Mouse (Mus musculus) embryonic facial prominence, embryonic 10.5 days (tissue): Measurements from ENCODE around the gene Simc1. TPM values are rescaled to one million over a fixed set of nuclear protein-coding genes. Genes with fewer than 3 reads are reported as not detected.
"Not testable (repeated sequence)": the region's sequence is repeated elsewhere in the genome, so short reads cannot be mapped to it uniquely, and the experiment has no call there.

ENCODE experiments used
- DNase-seq: peaks from one replicate; pipeline ENCODE4 v3.0.0-alpha.2; 2017; ENCODE audit warnings: low spot score
- H3K27ac ChIP-seq: fragments of 300-500 bp; sonication (generic); replicated peaks from 2 replicates; pipeline ENCODE4 v1.5.1; 2016; ENCODE audit warnings: mild to moderate bottlenecking
- H3K27me3 ChIP-seq: fragments of 300-500 bp; sonication (generic); replicated peaks from 2 replicates; pipeline ENCODE4 v1.6.1; 2016; ENCODE audit warnings: low read depth, mild to moderate bottlenecking; ENCODE audit not compliant: poor library complexity, severe bottlenecking
- H3K36me3 ChIP-seq: fragments of 300-500 bp; sonication (generic); replicated peaks from 2 replicates; pipeline ENCODE4 v1.6.1; 2016; ENCODE audit warnings: mild to moderate bottlenecking, moderate library complexity
- H3K4me1 ChIP-seq: fragments of 300-500 bp; sonication (generic); 2 replicates; pipeline ENCODE4 v1.6.1; 2016
- H3K4me3 ChIP-seq: fragments of 300-500 bp; sonication (generic); 2 replicates; pipeline ENCODE4 v1.5.1; 2016; ENCODE audit warnings: mild to moderate bottlenecking, moderate library complexity
- H3K9me3 ChIP-seq: fragments of 300-500 bp; sonication (generic); 2 replicates; pipeline ENCODE4 v1.6.1; 2016; ENCODE audit warnings: mild to moderate bottlenecking
- WGBS: fragments of 180-500 bp; shearing (Covaris S2); methylation state at CpG from one replicate; pipeline ENCODE4 v1.1.7; 2016; 5-methylcytosine and 5-hydroxymethylcytosine counted together
- polyA plus RNA-seq: library from polyadenylated mRNA; unstranded; fragments of >200 nt; fragmentation: Nextera tagmentation; extraction: Ambion mirVana; gene quantifications from 2 replicates; pipeline ENCODE4 v1.2.1, GENCODE M21; 2016

Simc1 gene
- polyA plus RNA-seq, 1 experiment from 2014 or later, result 20.4 TPM

DNA sequence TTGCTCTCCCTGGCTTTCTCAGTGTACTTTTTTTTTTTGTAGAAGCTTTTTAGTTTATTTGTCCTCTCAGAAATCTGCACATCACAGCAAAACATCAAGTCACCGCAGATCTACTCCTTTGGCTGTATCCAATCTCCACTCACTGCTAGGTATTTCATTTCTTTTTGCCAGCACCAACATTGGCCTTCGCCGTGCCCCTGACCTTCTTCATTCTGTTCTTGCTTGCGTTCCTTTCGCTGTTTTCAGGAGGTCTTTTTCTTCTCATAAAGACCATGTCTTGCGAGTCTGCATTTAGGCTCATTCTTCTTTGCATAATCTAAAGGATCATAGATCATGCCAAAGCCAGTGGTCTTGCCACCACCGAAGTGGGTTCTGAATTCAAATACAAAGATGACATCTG, 4.0 kb upstream of the Simc1 start:
- not testable (repeated sequence) for H3K27ac ChIP-seq, H3K4me3 ChIP-seq, H3K36me3 ChIP-seq, H3K27me3 ChIP-seq, DNase-seq, H3K9me3 ChIP-seq
- WGBS, result 93% methylated on average over 7 of the region's 7 CpGs
- peaks cover 32% of the 10 kb centered on the region for H3K4me1 ChIP-seq

DNA sequence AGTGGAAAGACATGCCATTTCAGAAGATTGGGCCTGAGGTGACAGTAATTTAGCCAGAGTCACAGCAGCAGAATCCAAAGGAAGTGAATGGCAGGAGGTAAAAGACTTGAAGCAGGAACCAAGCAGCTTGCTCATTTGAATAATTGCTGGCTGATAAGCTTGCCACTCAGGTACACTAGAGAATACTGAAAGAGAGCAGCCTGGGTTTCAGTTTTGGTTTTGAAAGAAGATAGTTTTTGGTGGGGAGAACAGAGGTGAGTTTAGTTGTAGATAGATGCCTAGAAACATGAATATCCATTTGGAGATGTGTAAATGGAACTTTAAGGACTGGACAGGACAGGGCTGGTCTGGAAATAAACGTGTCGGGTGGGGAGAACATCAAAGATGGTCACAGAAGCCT, 2.2 kb upstream of the Simc1 start:
- Histone ChIP-seq H3K9me3 (no peaks in the 10 kb centered on the region), H3K4me3 (no peak overlapping the region), H3K27ac (no peak overlapping the region), H3K4me1 (peaks cover 29% of the 10 kb centered on the region), H3K27me3 (peaks cover 10% of the 10 kb centered on the region; the same call in 1 of the 2 replicates), H3K36me3 (peaks cover 5% of the 10 kb centered on the region)
- no peak for DNase-seq
- WGBS, result 85% methylated on average over 2 of the region's 2 CpGs

DNA sequence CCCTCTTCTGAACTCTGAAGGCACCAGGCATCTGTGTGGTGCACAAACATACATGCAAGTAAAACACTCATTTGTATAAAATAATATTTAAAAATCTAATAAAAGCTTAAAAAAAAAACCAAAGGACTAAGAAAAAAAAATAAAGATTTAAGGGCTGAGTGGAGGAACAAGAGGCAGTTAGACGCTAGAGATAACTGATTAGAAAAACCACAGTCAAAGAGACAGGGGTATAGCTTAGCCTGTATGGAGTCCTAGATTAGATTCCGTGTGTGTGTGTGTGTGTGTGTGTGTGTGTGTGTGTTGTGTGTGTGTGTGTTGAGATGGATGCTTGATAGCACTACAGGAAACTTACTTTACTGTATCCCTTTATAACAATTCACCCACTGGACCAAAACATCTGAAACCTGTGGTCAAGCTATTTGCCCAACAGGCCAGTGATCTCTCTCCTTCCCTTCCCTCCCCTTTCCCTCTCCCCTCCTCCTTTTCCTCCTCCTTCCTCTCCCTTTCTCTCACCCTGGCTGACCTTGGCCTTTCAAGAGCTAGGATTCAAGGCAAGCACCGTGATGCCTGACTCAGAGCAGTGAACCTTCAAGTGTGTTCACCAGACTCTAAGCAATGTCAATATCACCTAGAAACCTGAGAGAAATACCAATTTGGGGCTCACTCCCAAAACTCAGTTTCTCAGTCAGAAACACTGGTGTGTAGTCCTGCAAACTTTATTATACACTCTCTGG, 1.5 kb upstream of the Simc1 start:
- WGBS, result 59% methylated on average over 3 of the region's 3 CpGs
- peaks cover 10% of the 10 kb centered on the region; the same call in 1 of the 2 replicates for H3K27me3 ChIP-seq
- no peak overlapping the region for H3K27ac ChIP-seq
- no peaks in the 10 kb centered on the region for H3K9me3 ChIP-seq
- H3K4me1 ChIP-seq, result peaks cover 23% of the 10 kb centered on the region
- no peak for DNase-seq
- peaks cover 11% of the 10 kb centered on the region for H3K36me3 ChIP-seq
- no peak overlapping the region for H3K4me3 ChIP-seq

DNA sequence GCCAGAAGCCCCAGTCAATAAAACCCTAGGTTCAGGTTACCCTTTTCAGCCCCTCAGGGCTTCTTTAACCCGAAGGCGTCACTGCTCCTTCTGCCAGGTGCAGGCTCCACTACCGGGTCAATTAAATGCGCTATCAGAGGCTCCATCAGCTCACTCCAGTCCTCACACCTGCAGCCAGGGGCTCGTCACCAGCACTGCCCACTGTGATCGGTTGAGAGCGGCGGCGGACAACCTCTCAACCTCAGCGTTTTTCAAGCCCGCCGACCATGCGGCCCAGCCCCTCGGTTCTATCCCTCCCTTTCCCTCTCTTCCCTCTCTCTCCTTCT, 338 bp upstream of the Simc1 start:
- peaks cover 23% of the 10 kb centered on the region for H3K4me1 ChIP-seq
- WGBS, result under 1% methylated on average over 14 of the region's 14 CpGs
- no peaks in the 10 kb centered on the region for H3K9me3 ChIP-seq
- no peak for DNase-seq
- H3K27me3 ChIP-seq, result peaks cover 10% of the 10 kb centered on the region; the same call in 1 of the 2 replicates
- H3K4me3 ChIP-seq, result peak overlapping the region; percentile 84
- peak overlapping the region; percentile 94 for H3K27ac ChIP-seq
- H3K36me3 ChIP-seq, result peaks cover 19% of the 10 kb centered on the region

DNA sequence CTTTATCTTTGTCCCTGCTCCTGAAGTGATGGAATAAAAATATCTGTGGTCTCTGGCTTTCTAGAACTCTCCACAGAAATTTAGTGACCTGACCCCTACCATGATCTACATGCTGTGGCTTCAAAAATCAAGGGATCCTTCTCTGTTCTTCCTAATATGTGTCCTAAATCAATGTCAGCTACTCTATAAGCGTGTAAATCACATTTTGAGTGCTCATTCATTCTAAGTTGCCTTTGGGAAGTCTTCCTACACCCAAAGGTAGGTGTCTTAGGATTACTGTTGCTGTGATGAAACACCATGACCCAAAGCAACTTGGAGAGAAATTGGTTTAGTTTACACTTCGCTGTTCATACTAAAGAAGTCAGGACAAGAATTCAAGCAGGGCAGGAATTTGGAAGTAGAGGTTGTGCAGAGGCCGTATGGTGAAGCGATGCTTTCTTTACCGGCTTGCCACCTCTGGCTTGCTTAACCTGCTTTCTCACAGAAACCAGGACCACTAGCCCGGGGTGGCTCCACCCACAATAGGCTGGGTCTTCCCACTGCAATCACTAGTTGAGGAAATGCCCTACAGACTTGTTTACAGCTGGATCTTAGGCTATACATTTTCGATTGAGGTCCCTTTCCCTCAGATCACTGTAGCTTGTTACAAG, 1.2 kb downstream of the Simc1 start:
- H3K36me3 ChIP-seq, result peaks cover 25% of the 10 kb centered on the region
- H3K4me1 ChIP-seq, result peaks cover 23% of the 10 kb centered on the region
- peaks cover 10% of the 10 kb centered on the region; the same call in 1 of the 2 replicates for H3K27me3 ChIP-seq
- peak overlapping the region; percentile 94 for H3K27ac ChIP-seq
- peak; percentile 45 for DNase-seq
- H3K4me3 ChIP-seq, result peak overlapping the region; percentile 84
- H3K9me3 ChIP-seq, result no peaks in the 10 kb centered on the region
- WGBS, result 39% methylated on average over 7 of the region's 7 CpGs

DNA sequence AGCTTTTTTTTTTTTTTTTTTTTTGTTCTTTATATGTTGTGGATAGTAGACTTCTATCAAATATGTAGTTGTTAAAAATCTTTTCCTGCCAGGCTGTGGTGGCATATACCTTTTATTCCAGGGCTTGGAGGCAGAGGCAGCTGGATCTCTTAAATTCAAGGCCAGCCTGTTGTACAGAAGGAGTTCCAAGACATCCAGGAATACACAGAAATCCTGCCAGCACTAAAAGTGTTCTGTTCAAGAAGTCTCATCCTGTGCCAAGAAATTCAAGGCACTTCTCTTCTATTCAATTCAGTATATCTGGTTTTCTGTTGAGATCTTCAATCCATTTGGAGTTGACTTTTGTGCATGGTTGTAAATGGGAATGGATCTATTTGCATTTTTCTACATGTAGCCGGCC, 2.3 kb downstream of the Simc1 start:
- no peak for DNase-seq
- H3K9me3 ChIP-seq, result no peaks in the 10 kb centered on the region
- H3K4me3 ChIP-seq, result no peak overlapping the region
- WGBS, result 92% methylated on average over 1 of the region's 1 CpGs
- H3K27ac ChIP-seq, result no peak overlapping the region
- peaks cover 23% of the 10 kb centered on the region for H3K4me1 ChIP-seq
- peaks cover 31% of the 10 kb centered on the region for H3K36me3 ChIP-seq
- H3K27me3 ChIP-seq, result peaks cover 10% of the 10 kb centered on the region; the same call in 1 of the 2 replicates

DNA sequence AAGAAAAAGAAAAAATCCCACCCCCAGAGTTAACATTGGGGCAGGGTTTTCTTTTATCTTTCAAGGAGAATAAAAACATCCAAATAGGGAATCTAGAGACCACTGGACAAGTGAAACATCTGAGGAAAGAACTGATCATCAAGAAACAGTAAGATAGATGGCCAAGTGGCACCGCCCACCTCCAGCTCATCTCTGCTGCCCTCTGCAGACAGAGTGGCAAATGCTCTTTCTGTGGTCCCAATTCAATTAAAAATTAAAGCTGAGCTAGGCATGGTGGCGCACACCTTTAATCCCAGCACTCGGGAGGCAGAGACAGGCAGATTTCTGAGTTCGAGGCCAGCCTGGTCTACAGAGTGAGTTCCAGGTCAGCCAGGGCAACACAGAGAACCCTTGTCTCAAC, 16.6 kb downstream of the Simc1 start:
- H3K36me3 ChIP-seq, result peaks cover 40% of the 10 kb centered on the region
- no peaks in the 10 kb centered on the region for H3K4me1 ChIP-seq
- WGBS, result 90% methylated on average over 4 of the region's 4 CpGs
- no peak overlapping the region for H3K4me3 ChIP-seq
- H3K27me3 ChIP-seq, result no peaks in the 10 kb centered on the region
- no peak for DNase-seq
- 0 out of 2 replicates have a peak, but pooled peaks cover 3% of the 10 kb centered on the region for H3K9me3 ChIP-seq
- no peak overlapping the region for H3K27ac ChIP-seq

DNA sequence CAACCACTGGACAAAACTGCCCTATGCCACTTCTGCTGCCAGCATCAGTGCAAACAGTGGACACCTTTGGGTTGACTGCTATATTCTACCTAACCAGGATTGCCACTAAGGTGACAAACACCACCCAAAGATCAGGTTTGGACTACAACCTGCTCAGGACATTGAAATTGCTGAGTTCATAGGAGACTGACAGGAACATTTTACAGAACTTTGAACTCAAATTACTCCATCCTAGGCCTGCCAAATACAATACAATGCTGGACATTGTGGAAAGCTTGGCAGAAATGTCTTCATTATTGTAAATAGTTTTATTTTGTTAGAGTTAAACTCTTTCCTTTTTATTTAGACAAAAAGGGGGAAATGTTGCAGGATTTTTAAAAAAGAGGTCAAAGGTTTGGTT, 17.6 kb downstream of the Simc1 start:
- no peak overlapping the region for H3K27ac ChIP-seq
- H3K9me3 ChIP-seq, result no peaks in the 10 kb centered on the region
- no peak for DNase-seq
- no peak overlapping the region for H3K4me3 ChIP-seq
- no peaks in the 10 kb centered on the region for H3K27me3 ChIP-seq
- no peaks in the 10 kb centered on the region for H3K4me1 ChIP-seq
- peaks cover 40% of the 10 kb centered on the region for H3K36me3 ChIP-seq

DNA sequence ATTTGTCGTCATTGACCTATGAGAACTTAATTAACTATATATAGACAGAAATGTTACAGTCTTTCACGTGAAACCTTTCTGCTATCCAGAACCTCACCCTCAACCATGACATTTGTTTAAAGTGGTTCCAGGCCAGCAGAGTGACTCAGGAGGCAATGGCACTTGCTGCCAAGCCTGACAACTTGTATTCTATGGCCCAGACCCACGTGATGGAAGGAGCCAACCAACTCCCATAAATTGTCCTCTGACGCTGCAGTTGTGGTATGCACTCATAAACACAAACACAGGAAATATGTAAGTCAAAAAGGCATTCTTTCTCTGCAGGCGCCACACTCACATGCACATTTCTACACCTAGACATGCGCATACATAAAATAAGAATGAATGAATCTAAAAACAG, 23.6 kb downstream of the Simc1 start:
- WGBS, result 90% methylated on average over 6 of the region's 6 CpGs
- no peak for DNase-seq
- Histone ChIP-seq H3K9me3 (no peaks in the 10 kb centered on the region), H3K27me3 (no peaks in the 10 kb centered on the region), H3K4me3 (no peak overlapping the region), H3K27ac (no peak overlapping the region), H3K36me3 (peaks cover 83% of the 10 kb centered on the region), H3K4me1 (no peaks in the 10 kb centered on the region)

DNA sequence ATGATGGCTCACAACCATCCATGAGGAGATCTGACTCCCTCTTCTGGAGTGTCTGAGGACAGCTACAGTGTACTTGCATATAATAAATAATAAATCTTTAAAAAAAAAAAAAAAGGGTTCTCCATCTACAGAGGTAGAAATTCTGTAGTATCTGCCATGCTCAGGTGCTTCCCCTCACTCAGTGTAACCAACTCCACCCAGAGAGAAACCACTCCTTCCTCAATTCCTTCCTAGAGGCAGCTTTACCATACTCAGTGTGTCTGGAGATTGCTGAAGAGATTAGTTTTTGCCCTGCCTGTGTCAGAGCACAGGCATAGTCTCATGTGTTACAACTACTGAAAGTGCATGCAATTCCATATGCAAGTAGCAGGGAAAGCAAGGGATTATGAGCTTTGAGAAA, 28.6 kb downstream of the Simc1 start:
- no peaks in the 10 kb centered on the region for H3K4me1 ChIP-seq
- DNase-seq, result no peak
- H3K4me3 ChIP-seq, result no peak overlapping the region
- H3K27me3 ChIP-seq, result no peaks in the 10 kb centered on the region
- H3K36me3 ChIP-seq, result peaks cover 92% of the 10 kb centered on the region
- H3K9me3 ChIP-seq, result no peaks in the 10 kb centered on the region
- no peak overlapping the region for H3K27ac ChIP-seq

DNA sequence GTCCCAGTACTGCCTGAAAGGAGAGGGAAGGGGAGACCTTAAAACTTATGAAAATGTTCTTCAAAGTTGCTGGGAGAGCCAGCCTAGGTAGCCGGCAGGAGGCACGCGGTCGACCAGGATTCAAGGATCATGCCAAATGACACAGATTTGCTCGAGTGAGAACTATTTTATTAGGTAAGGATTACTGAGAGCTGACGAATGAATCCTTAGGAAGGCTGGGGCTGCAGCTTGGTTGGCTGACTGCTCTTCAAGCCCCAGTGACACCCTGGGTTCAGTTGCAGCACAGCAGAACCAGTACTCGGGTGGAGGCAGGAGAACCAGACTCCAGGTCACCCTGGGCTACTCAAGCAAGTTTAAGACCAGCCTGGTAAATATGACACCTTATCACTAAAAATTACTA, 44.5 kb downstream of the Simc1 start:
- no peaks in the 10 kb centered on the region for H3K4me1 ChIP-seq
- no peak for DNase-seq
- no peaks in the 10 kb centered on the region for H3K9me3 ChIP-seq

DNA sequence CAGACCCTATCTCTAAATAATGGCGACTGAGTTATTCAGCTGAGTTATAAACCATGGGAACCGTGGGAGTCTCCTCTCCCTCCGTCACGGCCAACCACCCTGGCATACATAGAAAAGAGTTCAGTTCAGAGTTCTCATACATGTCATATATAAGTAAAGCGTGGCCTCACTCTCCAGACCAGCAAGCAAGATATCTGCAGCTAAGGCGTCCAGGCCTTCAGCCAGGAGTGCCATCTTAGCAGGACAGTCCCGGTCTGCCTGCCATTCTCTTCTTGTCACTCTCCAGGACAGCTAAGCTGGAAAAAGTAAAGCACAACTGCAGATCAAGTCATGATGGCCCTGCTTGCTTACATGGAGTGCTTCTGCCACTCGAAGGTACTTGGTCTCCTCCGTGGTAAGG, 52.6 kb downstream of the Simc1 start:
- H3K4me1 ChIP-seq, result no peaks in the 10 kb centered on the region
- DNase-seq, result no peak
- peaks cover 98% of the 10 kb centered on the region for H3K36me3 ChIP-seq
- H3K27me3 ChIP-seq, result no peaks in the 10 kb centered on the region
- no peak overlapping the region for H3K4me3 ChIP-seq
- H3K27ac ChIP-seq, result no peak overlapping the region
- no peaks in the 10 kb centered on the region for H3K9me3 ChIP-seq
- 92% methylated on average over 9 of the region's 9 CpGs for WGBS

More for the DNA sequence above, 44.5 kb downstream of the Simc1 start:
- peaks cover 82% of the 10 kb centered on the region for H3K36me3 ChIP-seq
- no peak overlapping the region for H3K4me3 ChIP-seq
- no peaks in the 10 kb centered on the region for H3K27me3 ChIP-seq
- no peak overlapping the region for H3K27ac ChIP-seq
- WGBS, result 87% methylated on average over 7 of the region's 7 CpGs

DNA sequence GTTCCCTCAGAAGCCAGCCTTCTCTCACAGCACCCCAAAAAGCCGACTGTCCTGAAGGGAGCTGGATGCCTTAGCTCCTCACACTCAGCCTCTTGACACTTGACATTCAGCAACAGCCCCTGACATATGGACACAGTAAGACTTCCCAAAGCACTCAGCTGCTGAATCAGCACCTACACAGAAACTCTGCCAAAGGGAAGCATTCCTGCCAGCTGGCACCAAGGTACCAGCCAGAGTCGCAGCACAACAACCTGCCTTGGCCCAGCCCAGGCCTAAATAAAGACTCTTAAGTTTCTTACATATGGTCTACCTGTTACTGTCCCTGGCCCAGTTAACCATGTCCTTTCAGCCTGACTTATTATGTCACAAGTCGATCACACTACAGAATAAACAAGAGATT, 53.2 kb downstream of the Simc1 start:
- Histone ChIP-seq H3K36me3 (peaks cover 98% of the 10 kb centered on the region), H3K4me3 (no peak overlapping the region)

More for the DNA sequence above, 53.2 kb downstream of the Simc1 start:
- no peaks in the 10 kb centered on the region for H3K27me3 ChIP-seq
- no peaks in the 10 kb centered on the region for H3K4me1 ChIP-seq
- no peaks in the 10 kb centered on the region for H3K9me3 ChIP-seq
- 95% methylated on average over 3 of the region's 3 CpGs for WGBS
- H3K27ac ChIP-seq, result no peak overlapping the region
- DNase-seq, result no peak
